Mouse (Mus musculus): Measurements from ENCODE around the gene Cpsf4.
"Not testable (repeated sequence)": the region's sequence is repeated elsewhere in the genome, so short reads cannot be mapped to it uniquely, and the experiment has no call there.

Gene Cpsf4

DNA sequence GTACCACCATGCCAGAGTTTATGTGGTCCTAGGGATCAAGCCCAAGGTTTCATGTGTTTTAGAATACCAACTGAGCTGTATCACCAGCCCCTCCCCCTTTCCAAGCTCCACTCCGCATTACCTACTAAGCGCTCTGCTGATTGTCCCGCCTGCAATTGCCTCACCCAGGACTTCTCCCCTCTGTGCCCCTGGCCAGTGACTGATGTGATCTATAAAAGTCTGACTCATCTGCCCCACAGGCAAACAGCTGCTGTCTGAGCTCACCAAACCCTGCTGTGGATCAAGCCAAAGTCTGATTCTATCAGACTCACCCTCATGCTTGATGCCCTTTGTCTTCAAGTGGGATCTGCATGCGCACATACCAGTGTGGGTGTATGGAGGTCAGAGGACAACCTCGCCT is 55.8 kb downstream of the Cpsf4 start:
- no peak for DNase-seq (ENCODE audit: low spot score)

DNA sequence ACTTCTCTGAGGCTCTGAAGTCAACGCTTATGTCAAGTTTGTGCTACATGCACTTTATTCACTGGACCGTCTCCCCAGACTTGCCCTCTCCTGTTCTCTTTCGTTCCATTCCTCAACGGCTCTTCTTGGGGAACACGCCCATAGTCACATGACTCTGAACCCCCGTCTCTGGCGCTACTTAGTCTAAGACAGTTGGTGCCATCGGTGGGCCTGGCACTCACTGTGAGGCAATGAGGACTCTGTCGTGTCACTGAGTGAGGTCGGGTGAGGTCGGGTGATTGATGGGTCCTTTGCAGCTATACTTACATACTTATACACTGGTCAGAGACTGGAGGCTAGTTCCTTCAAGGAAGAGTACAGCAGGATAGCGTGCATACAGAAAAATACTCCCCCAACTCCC is 56.4 kb downstream of the Cpsf4 start:
- no peak for DNase-seq (ENCODE audit: low spot score)

- no peak for DNase-seq (ENCODE audit: low spot score)
Observed at GRCm38 (mm10) chr5:145226453-145226852, 59.4 kb downstream of the Cpsf4 start.

GRCm38 (mm10) chr5:145229283-145229682 is 62.3 kb downstream of the Cpsf4 start:
- DNase-seq (ENCODE audit: low spot score), result not testable (repeated sequence)

- no peak for DNase-seq (ENCODE audit: low spot score)
Observed at GRCm38 (mm10) chr5:145230641-145231040, 63.6 kb downstream of the Cpsf4 start.

DNA sequence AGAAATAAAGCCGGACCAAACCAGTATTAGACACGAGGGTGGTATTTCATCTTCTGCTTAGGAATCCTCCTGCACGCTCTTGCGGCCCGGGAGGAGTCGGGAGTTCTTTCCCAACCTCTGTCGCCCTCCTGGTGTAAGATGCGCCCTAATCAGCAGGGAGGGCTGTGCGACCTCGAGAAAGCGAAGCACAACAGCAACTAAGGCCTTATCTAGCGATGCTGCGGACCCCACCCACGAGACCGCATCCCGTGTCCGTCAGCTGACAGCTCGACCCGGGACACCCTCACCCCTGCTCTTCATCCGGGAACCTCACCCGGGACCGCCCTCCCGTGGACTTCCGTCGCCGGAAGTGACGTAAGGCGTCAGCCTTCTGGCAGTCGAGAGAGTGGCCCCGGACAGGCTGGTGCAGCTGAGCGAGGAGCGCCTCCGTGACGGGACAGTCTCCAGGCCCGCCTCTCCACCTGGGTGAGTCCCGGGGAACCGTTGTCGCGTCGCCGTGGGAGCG is 64.4 kb downstream of the Cpsf4 start, which contains the start of gene Zfp655:
Zfp655 (plus strand) TSS at position 349 of the 505 bp plus-strand sequence.
- peak; percentile 96 for DNase-seq (ENCODE audit: low spot score)

Measured in ovary, adult 18-20 months (tissue).